Mouse (Mus musculus): Measurements from ENCODE around the gene Tacr3.

Tacr3 gene

DNA sequence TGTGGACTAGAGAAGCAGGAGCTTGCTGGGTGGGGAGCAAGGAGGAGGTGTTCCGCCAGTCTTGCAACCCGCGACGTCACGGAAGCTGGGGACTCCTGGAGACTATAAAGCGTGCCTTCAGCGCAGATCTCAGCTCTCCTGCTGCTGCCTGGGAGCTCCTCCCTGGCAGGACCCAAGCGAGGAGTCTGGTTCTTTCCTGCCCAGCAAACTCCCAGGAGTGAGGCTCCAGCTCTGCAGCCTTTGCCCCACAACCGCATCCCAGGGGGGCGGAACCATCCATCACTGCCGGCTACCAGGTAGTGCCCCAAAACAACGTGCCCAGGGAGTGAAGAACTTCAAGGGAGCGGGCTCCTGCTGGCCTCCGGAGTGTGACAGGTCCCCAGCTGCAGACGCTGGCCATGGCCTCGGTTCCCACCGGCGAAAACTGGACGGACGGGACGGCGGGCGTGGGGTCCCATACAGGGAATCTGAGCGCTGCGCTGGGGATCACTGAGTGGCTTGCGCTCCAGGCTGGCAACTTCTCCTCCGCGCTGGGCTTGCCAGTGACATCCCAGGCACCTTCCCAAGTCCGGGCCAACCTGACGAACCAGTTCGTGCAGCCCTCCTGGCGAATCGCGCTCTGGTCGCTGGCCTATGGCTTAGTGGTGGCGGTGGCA lies at the start of gene Tacr3:
Tacr3 (plus strand) TSS at position 133 of the 656 bp plus-strand sequence.
- DNase-seq (ENCODE audit: low read depth): no peak

DNA sequence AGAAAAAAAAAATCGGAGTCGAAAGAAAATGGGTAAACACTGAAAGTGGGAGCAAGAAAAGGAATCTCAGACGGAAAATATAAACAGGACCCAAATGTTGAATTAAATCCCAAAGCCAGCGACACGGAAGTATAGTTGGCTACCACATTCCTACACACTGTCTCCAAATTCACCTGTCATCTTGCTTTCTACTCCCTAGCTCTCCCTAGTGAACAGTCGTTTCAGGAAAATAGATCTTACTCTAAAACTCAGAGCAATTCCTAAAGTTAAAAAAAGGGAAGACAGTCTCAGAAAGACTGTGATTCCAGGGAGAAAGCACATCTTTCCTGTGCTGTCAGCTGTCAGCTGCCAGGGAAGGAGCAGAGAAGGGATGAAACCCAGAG lies 324 bp upstream of the Tacr3 start:
- DNase-seq (ENCODE audit: low read depth): no peak

DNA sequence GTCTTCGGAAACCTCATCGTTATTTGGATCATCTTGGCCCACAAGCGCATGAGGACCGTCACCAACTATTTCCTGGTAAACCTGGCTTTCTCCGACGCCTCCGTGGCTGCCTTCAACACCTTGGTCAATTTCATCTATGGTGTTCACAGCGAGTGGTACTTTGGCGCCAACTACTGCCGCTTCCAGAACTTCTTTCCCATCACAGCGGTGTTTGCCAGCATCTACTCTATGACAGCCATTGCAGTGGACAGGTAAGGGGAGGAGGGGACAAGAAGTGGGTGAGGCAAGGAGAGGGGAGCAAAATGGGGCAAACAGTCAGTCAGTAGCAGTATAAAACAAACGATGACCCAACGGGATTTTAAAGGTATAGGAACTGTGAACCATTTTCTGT lies 719 bp downstream of the Tacr3 start:
- no peak for DNase-seq (ENCODE audit: low read depth)

DNA sequence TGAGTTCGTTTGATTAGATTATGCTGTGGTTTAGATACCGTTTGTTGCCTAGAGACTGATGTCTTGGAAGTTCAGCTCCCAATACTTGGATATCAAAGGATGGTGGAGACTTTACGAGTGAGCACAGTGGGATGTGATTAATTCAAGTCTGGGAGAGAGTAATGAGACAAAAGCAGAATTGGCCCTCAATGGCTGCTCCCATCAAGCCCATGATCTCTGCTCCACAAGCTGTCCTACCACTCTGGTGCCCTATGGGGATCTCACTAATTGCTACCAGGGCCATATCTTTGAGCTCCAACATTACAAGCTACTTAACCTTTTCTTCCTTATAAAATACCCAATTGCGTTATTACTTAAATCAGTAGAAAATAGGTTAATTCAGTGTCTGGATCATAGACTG lies 22.5 kb downstream of the Tacr3 start:
- no peak for DNase-seq (ENCODE audit: low read depth)

DNA sequence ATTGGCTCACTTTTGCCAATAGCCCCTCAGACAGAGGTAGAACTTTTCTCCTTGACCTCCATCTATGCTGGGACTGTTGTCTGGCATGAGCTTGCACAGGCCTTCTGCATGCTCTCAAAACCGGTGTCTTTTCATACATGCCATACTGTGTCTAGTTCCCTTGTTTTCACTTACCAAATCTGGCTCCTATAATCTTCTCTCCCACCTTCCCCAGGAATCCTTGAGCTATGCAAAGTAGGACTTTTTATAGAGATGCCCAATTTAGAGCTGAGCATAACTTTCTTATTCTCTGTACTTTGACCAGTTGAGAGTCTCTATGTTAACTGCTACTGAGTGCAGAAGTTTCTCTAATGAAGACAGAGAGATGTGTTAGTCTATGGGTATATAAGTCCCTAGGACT lies 48.9 kb downstream of the Tacr3 start:
- DNase-seq (ENCODE audit: low read depth): no peak

DNA sequence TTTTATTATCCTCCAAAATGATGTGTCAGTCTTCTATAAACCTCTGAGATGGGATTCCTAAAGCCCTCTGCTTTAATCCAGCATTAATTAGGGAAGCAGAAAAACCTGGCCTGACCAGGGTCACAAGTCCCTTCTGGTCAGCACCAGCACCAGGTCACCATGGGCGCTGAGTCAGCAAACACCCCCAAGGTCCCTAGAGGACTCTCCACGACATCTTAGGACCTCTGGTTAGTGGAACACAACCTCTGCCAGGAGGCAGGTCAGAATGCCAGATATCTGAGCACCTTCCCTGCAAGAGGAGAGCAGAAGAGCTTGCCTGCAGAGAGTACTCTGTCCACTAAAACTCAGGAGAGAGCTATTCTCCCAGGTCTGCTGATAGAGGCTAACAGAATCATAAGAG lies 67.0 kb downstream of the Tacr3 start:
- DNase-seq (ENCODE audit: low read depth): no peak

DNA sequence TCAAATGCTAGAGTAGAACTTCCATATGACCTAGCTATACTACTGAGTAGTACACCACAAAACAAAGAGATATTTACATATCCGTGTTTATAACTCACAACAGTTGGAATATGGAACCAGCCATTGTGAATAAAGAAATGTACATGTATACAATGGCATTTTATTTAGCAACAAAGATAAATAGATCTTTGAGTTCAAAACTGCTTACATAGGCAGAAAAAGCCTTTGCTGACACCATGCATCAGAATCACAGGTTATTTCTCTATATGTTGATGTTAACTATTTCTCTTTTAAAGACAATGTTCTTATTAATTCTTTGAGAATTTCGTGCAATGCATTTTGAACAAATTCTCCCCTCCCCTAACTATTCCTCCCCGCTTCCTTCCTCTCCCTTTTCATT lies 80.1 kb downstream of the Tacr3 start:
- no peak for DNase-seq (ENCODE audit: low read depth)

DNA sequence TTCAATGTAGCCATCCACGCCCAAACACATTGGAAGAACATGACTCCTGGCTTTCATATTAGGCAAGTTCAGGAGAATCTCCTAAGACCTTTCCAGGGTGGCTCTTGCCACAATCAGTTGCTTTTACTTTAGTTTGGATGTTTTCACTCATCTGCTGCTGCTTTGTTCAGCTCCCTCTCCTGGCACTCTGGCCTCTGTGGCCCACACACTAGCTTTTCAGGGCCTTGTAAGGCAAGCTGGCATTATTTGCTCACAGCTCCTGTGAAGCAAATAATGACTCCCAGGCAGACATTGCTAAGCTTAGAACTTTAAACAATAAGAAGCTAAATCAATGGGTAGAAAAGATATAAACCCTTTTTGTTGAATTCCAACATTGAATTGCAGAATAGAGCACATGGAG lies 105.9 kb downstream of the Tacr3 start:
- DNase-seq (ENCODE audit: low read depth): no peak

DNA sequence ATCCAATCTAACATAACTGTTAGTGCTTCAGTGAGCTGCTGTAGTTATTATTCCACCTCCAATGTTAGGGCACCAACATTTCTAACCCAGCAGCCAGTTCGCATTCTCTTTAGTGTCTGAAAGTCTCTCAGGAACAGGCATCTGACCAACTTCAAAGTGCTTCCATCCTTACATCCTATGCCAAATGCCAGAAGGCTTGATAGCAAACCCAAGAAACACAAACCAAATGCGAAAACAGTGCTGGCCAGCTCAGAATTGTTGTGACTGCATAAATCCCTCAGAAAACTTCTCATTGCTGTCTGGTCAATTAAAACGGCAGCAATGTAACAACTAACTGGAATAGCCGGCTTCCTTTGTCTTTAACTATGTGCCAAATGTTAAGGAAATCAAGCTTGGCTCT lies 106.7 kb downstream of the Tacr3 start:
- no peak for DNase-seq (ENCODE audit: low read depth)

DNA sequence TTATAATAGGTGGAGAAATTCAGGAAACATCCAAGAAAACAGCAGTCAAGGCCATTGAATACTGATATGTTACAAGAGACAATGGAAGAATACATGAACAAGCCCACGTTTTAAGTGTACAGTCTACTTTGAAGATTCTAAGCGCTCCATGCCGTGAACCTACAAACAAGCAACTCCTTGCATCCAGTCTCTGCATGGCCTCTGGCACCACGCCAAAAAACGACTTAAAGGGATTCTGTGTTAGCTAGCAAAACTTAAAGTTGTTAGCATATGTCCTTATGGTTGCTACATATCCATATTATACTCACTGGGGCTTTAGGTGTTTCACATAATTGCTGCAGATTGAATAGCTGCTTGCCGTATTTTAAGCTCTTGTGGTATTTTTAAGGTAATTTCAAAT lies 134.7 kb downstream of the Tacr3 start:
- no peak for DNase-seq (ENCODE audit: low read depth)

DNA sequence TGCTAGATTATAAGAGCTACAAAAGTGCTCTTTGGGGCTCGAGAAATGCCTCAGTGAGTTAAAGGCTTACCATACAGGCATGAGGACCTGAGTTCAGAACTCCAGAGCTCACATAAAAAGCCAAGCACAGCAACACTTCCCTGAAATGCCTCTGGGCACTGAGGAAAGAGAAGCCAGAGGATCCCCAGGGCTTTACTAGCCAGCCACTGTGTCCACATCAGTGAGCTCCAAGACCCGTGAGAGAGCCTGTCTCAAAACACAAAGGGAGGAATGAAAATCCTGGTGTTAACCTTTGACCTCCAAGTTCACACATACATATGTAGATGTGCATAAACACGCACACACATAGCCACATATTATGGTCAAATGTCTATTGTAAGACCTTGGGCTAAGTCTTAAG lies 150.1 kb downstream of the Tacr3 start:
- no peak for DNase-seq (ENCODE audit: low read depth)

DNA sequence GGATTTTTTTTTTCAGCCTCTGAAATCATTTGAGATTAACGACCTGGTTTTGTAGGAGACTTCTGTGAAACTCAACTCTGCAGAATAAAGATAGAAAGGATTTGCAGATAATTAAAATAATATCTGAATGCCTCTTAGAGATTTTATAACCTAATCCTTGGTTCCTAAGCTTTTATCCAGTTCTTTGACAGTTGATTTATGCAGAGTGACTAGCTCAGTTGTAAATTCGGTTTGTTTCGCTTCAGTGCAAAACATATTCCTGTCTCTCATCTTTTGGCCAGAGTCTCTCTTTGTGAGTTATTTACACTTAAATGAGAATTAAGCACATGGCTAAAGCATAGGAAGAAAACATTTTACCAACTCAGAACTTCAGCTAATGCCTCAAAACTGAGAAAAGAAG lies 151.3 kb downstream of the Tacr3 start:
- no peak for DNase-seq (ENCODE audit: low read depth)
